Mouse (Mus musculus) heart, embryonic 11.5 days (tissue): Measurements from ENCODE around the gene Hmgcl. TPM values are rescaled to one million over a fixed set of nuclear protein-coding genes. Genes with fewer than 3 reads are reported as not detected.

Experiments used
- ATAC-seq: fragments of 200-750 bp; cut with Nextera tagmentation; replicated peaks from 2 replicates; pipeline ENCODE4 v1.8.0; 2017; ENCODE audit warnings: moderate library complexity; ENCODE audit not compliant: insufficient number of reproducible peaks, low FRiP score, low TSS enrichment
- H3K27ac ChIP-seq: fragments of 300-500 bp; sonication (generic); 2 replicates; pipeline ENCODE4 v1.5.1; 2014; ENCODE audit warnings: mild to moderate bottlenecking, low read depth, low read length
- H3K27me3 ChIP-seq: fragments of 300-500 bp; sonication (generic); 2 replicates; pipeline ENCODE4 v1.6.1; 2014; ENCODE audit warnings: mild to moderate bottlenecking, low read length, mixed read lengths; ENCODE audit not compliant: control insufficient read depth, insufficient read depth
- H3K36me3 ChIP-seq: fragments of 300-500 bp; sonication (generic); 2 replicates; pipeline ENCODE4 v1.6.1; 2014; ENCODE audit warnings: mild to moderate bottlenecking, low read length, moderate library complexity, mixed read lengths; ENCODE audit not compliant: control insufficient read depth, insufficient read depth
- H3K4me1 ChIP-seq: fragments of 300-500 bp; sonication (generic); 2 replicates; pipeline ENCODE4 v1.6.1; 2014; ENCODE audit warnings: low read length; ENCODE audit not compliant: control insufficient read depth, insufficient read depth
- H3K4me2 ChIP-seq: fragments of 300-500 bp; sonication (generic); 2 replicates; pipeline ENCODE4 v1.6.1; 2014; ENCODE audit warnings: mild to moderate bottlenecking, moderate library complexity
- H3K4me3 ChIP-seq: fragments of 300-500 bp; sonication (generic); 2 replicates; pipeline ENCODE4 v1.5.1; 2014; ENCODE audit warnings: low read depth, low read length
- H3K9ac ChIP-seq: fragments of 300-500 bp; sonication (generic); 2 replicates; pipeline ENCODE4 v1.6.1; 2014; ENCODE audit warnings: mild to moderate bottlenecking, low read depth, low read length, moderate library complexity
- H3K9me3 ChIP-seq: fragments of 300-500 bp; sonication (generic); replicated peaks from 2 replicates; pipeline ENCODE4 v1.6.1; 2016; ENCODE audit warnings: low read length; ENCODE audit not compliant: control insufficient read depth
- WGBS: fragments of 180-500 bp; shearing (Covaris S2); extraction: QIAGEN DNeasy Blood & Tissue Kit; methylation state at CpG from one replicate; pipeline ENCODE4 v1.1.7; 2014; ENCODE audit not compliant: insufficient replicate concordance; 5-methylcytosine and 5-hydroxymethylcytosine counted together
- polyA plus RNA-seq: library from polyadenylated mRNA; unstranded; fragments of >200 nt; fragmentation: Nextera tagmentation; extraction: Ambion mirVana; gene quantifications from 2 replicates; pipeline ENCODE4 v1.2.1, GENCODE M21; 2014

Hmgcl gene
- polyA plus RNA-seq, 1 experiment from 2014 or later: 84.0 TPM

- H3K4me1 ChIP-seq: peaks cover 12% of the 10 kb centered on the region
- 8% methylated on average over 23 of the region's 23 CpGs for WGBS
- H3K4me2 ChIP-seq: peak overlapping the region; percentile 93
- peak overlapping the region; percentile 94 for H3K9ac ChIP-seq
- H3K27ac ChIP-seq: peak overlapping the region; percentile 85
- no peak for ATAC-seq
- H3K4me3 ChIP-seq: peak overlapping the region; percentile 85
- H3K27me3 ChIP-seq: no peaks in the 10 kb centered on the region
- H3K9me3 ChIP-seq: no peaks in the 10 kb centered on the region
- H3K36me3 ChIP-seq: peaks cover 6% of the 10 kb centered on the region
Observed at GRCm38 (mm10) chr4:135986301-135986942, 40.2 kb downstream of the Hmgcl start.

GRCm38 (mm10) chr4:135986943-135987710 lies 40.9 kb downstream of the Hmgcl start, which contains the start of gene Pithd1:
Gene Pithd1, minus strand, starts transcription at chr4:135987264.
- H3K4me2 ChIP-seq: peak within 1 kb of the TSS; percentile 93
- WGBS: 0% methylated on average over 75 of the region's 81 CpGs
- H3K9ac ChIP-seq: peak within 1 kb of the TSS; percentile 94
- ATAC-seq: peak; percentile 84
- H3K4me1 ChIP-seq: peaks cover 12% of the 10 kb centered on the region
- peaks cover 6% of the 10 kb centered on the region for H3K36me3 ChIP-seq
- H3K27me3 ChIP-seq: no peaks in the 10 kb centered on the region
- H3K9me3 ChIP-seq: no peaks in the 10 kb centered on the region
- peak within 1 kb of the TSS; percentile 85 for H3K27ac ChIP-seq
- peak within 1 kb of the TSS; percentile 85 for H3K4me3 ChIP-seq

GRCm38 (mm10) chr4:135987714-135988113 lies 41.5 kb downstream of the Hmgcl start:
- no peaks in the 10 kb centered on the region for H3K9me3 ChIP-seq
- no peaks in the 10 kb centered on the region for H3K27me3 ChIP-seq
- peak overlapping the region; percentile 85 for H3K4me3 ChIP-seq
- no peak for ATAC-seq
- peaks cover 6% of the 10 kb centered on the region for H3K36me3 ChIP-seq
- H3K27ac ChIP-seq: peak overlapping the region; percentile 85; the same call in 1 of the 2 replicates
- H3K4me2 ChIP-seq: peak overlapping the region; percentile 93
- WGBS: 72% methylated on average over 9 of the region's 9 CpGs
- peaks cover 12% of the 10 kb centered on the region for H3K4me1 ChIP-seq
- H3K9ac ChIP-seq: peak overlapping the region; percentile 94

GRCm38 (mm10) chr4:135993941-135994340 lies 47.7 kb downstream of the Hmgcl start:
- Histone ChIP-seq H3K27ac (no peak overlapping the region), H3K4me1 (no peaks in the 10 kb centered on the region), H3K36me3 (no peaks in the 10 kb centered on the region), H3K9ac (no peak overlapping the region), H3K4me3 (no peak overlapping the region), H3K4me2 (no peak overlapping the region), H3K9me3 (no peaks in the 10 kb centered on the region; the same call in 1 of the 2 replicates), H3K27me3 (no peaks in the 10 kb centered on the region)
- ATAC-seq: no peak
- 90% methylated on average over 6 of the region's 6 CpGs for whole genome bisulfite sequencing

GRCm38 (mm10) chr4:135995118-135995517 lies 48.9 kb downstream of the Hmgcl start:
- Histone ChIP-seq H3K9me3 (no peaks in the 10 kb centered on the region; the same call in 1 of the 2 replicates), H3K4me3 (no peak overlapping the region), H3K36me3 (no peaks in the 10 kb centered on the region), H3K27me3 (no peaks in the 10 kb centered on the region), H3K27ac (no peak overlapping the region), H3K4me2 (no peak overlapping the region), H3K4me1 (no peaks in the 10 kb centered on the region), H3K9ac (no peak overlapping the region)
- 81% methylated on average over 4 of the region's 4 CpGs for WGBS
- no peak for ATAC-seq

- H3K36me3 ChIP-seq: peaks cover 43% of the 10 kb centered on the region
- no peak overlapping the region for H3K4me3 ChIP-seq
- H3K27ac ChIP-seq: no peak overlapping the region
- no peak for ATAC-seq
- no peak overlapping the region for H3K4me2 ChIP-seq
- 88% methylated on average over 5 of the region's 5 CpGs for WGBS
- no peaks in the 10 kb centered on the region for H3K9me3 ChIP-seq
- H3K4me1 ChIP-seq: no peaks in the 10 kb centered on the region
- no peaks in the 10 kb centered on the region for H3K27me3 ChIP-seq
- no peak overlapping the region for H3K9ac ChIP-seq
Observed at GRCm38 (mm10) chr4:136004107-136004675, 57.9 kb downstream of the Hmgcl start.

- H3K9me3 ChIP-seq: no peaks in the 10 kb centered on the region
- H3K27me3 ChIP-seq: no peaks in the 10 kb centered on the region
- no peak overlapping the region for H3K9ac ChIP-seq
- 90% methylated on average over 2 of the region's 2 CpGs for WGBS
- H3K4me1 ChIP-seq: no peaks in the 10 kb centered on the region
- peaks cover 51% of the 10 kb centered on the region for H3K36me3 ChIP-seq
- no peak overlapping the region for H3K4me2 ChIP-seq
- H3K27ac ChIP-seq: no peak overlapping the region
- H3K4me3 ChIP-seq: no peak overlapping the region
- ATAC-seq: no peak
Observed at GRCm38 (mm10) chr4:136004921-136005320, 58.7 kb downstream of the Hmgcl start.

- Histone ChIP-seq H3K4me3 (no peak overlapping the region), H3K27me3 (no peaks in the 10 kb centered on the region), H3K27ac (no peak overlapping the region), H3K36me3 (peaks cover 59% of the 10 kb centered on the region), H3K4me1 (no peaks in the 10 kb centered on the region), H3K9me3 (no peaks in the 10 kb centered on the region), H3K4me2 (no peak overlapping the region), H3K9ac (no peak overlapping the region)
- 95% methylated on average over 3 of the region's 3 CpGs for WGBS
- no peak for ATAC-seq
Observed at GRCm38 (mm10) chr4:136006821-136007220, 60.6 kb downstream of the Hmgcl start.
